Mouse (Mus musculus): ENCODE data around the gene Cldn2.
A peak's percentile ranks its signal among the peaks of the same experiment; 100 is the strongest.
"Not testable (repeated sequence)": the region's sequence is repeated elsewhere in the genome, so short reads cannot be mapped to it uniquely, and the experiment has no call there.

Gene Cldn2

DNA sequence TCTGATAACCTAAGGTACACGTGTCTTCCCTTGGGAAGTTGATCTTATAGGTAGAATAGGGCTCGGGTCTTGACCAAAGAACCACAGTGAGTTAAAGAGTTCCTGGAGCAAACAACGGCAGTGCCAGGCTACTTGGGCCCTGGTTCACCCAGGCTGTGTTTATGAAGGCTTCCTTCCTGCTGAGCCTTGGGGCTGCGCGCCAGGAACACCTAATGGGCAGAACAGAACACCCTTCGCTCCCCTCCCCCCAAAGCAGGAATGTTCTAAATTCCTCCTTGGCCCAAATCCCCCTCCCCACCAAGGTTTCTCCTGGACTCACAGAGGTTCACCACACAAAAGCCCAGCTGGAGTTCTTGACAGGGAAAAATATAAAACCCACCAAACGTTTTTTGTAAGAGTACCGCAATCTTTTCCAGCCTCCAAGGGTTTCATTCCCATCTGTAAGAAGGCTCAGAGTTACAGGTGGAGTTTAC, at the start of gene Cldn2:
Cldn2 (plus strand) TSS at position 423 of the 473 bp plus-strand sequence.
- DNase-seq (ENCODE audit: low spot score in 2 of 2) = no peak

DNA sequence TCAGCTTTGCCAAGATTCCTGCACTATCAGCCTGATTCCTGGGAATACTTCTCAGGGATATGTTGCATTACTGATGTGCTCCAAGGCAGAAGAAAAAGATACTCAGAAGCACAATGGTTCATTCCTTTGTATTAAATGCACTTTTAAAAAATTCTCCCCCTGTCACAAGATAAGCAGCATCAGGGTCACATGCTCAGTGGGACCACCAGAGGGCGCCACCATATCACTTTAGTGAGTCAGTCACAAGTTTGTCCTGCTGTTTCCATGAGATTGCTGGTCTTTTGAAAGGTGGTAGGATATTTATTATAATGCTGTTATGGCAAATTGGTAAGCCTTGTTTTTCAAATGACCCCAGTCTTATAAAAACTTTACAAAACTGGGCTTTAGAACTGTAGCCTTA, 48.8 kb upstream of the Cldn2 start:
- peak in 1 of 2 experiments; percentile 51 for DNase-seq (ENCODE audit: low spot score in 2 of 2)

- not testable (repeated sequence) for DNase-seq (ENCODE audit: low spot score in 2 of 2)
Measured at GRCm38 (mm10) chrX:139758634-139759033, 42.0 kb upstream of the Cldn2 start.

DNA sequence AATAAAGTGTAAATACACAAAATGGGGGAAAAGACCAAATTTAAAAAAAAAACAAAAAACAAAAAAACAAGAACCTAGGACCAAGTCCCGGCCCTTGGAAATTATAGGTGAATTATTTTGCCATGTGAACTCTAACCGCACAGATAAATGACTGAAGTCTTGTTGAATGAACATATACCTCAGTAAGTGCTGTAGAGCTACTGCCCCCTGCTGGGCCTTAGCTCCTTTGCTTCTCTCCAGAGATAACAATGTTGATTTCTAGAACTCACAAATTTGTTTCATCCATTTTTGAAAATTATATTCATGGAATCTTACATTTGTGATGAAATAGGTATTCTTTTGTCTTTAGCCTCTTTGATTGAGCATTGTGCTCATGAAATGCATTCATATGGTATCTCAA, 38.1 kb upstream of the Cldn2 start:
- peak in 1 of 2 experiments; percentile 6 for DNase-seq (ENCODE audit: low spot score in 2 of 2)

DNA sequence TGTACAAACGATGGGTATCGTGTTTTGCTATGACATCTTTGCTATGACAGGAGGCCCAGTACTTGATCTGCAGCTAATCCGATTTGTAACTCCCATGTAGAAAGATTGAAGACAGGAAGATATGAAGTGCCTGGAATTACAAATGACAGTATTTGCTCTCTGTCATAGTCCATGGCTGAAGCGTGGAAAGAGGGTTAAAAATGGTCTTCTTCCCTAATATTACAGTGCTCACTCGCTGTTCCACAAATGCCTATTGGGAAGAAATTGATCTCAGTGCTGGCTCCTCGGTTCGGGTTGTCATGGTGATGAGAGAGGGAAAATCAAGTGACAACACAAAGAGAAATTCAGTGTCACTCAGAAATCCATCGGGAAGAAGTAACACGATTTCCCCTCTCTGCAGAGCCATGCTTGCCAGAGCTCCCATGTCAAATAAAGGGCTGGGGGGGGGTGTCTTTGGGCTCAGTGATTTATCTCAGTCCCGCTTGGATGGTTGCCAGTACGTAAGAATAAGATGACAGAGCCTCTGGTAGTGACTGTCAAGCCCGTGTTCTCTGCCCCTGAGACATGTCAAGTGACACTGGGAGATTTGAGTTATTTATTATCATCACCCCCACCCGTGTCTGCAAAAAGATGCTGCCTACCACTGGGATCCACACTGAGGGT, 30.5 kb upstream of the Cldn2 start:
- DNase-seq (ENCODE audit: low spot score in 2 of 2) = no peak

DNA sequence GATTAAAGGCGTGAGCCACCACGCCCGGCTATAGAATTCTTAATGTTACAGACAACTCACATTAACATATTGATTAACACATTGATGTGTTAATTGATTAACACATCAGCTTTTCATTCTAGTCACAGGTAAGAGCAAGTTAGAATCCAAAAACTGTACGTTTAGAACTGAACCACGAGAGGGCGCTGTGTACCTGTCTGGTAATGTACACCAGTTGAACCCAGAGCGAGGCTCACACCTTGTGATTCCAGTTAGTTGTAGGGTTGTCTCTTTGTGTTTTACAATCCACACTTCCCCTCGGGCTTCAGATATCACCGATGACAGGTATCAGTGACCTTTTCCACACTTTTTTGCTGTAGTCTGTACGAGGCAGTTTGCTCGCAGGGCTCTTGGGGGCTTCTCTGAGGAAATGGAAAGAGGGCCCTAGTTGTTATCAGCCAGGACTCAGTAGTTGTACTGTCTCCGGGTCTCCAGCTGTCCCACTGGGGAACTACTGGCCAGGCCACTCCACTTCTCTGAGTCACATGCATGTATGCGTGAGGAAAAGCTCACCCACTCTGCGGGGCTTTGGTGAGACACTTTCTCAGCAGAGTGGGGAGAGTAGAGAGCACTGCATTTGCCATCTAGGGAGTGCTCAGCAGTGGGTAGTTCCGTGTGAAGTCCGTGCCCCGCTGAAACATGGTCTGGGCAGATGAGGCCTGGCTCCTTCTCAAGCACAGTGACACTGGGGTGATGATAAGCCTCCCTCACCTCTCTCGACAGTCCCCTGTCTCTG, 26.1 kb upstream of the Cldn2 start:
- DNase-seq (ENCODE audit: low spot score in 2 of 2) = peak in 1 of 2 experiments; percentile 41

DNA sequence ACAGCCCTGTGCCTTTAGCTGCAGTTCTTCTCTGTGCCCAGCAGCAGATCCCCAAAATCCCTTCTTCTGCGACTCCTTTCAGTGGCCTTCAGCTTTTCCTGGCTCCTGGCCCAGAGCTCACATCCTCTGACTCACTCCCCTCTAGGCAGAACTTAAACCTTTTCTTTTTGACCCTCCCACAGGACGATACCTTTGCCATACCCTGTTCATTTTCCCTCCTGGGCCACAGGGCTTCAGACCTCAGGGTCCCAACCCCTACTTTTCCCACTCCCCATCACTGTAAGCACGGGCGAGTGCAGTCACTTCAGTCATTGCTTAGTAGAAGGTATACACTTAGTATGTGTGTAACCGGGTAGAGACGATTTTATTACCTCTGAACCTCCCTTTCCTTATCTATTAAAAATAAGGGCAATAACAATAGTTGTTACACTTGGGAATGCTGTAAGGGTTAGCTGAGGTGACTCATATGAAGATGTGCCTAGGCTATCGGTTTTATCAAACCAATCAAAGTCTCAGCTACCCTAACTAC, 25.5 kb upstream of the Cldn2 start:
- DNase-seq (ENCODE audit: low spot score in 2 of 2) = no peak

- no peak for DNase-seq (ENCODE audit: low spot score in 2 of 2)
Measured at GRCm38 (mm10) chrX:139777357-139777756, 23.3 kb upstream of the Cldn2 start.

DNA sequence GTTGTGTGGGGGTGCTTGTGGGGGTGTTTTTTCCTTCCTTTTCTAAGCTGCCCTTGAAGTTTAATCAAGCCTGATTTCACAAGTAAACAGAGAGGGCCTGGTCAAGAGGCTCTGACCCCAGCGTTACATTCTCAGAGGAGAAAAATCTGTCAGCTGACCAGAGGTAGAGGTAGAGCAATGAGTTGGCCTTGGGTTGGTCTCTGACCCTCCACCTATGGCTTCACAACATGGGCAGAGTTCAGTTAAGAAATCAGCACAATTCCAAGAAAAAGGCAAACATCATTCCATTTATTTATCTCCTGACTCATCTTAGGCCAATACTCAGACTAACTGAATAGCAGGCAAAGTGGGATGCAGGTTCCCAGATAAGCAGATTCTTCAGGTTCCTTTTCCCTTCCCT, 21.7 kb upstream of the Cldn2 start:
- no peak for DNase-seq (ENCODE audit: low spot score in 2 of 2)

- no peak for DNase-seq (ENCODE audit: low spot score in 2 of 2)
Measured at GRCm38 (mm10) chrX:139779401-139779800, 21.2 kb upstream of the Cldn2 start.

GRCm38 (mm10) chrX:139780988-139781387, 19.6 kb upstream of the Cldn2 start:
- DNase-seq (ENCODE audit: low spot score in 2 of 2) = no peak

DNA sequence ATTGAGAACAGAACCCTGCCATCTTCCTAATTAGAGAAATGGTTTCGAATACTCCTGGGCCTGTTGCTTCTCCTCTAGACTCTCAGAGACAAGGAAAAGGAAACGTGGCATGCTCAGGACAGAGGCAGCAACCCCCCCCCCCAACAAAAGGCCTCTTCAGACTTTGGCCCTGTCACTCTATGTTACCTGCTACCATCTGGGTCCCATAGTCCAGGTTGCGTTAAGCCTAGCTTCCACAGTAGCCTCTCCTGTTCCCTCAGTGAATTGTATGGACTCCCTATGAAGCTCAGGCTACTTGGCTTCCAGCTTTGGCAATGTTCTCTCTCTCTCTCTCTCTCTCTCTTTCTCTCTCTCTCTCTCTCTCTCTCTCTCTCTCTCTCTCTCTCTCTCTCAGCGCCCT, 19.1 kb upstream of the Cldn2 start:
- DNase-seq (ENCODE audit: low spot score in 2 of 2) = no peak

DNA sequence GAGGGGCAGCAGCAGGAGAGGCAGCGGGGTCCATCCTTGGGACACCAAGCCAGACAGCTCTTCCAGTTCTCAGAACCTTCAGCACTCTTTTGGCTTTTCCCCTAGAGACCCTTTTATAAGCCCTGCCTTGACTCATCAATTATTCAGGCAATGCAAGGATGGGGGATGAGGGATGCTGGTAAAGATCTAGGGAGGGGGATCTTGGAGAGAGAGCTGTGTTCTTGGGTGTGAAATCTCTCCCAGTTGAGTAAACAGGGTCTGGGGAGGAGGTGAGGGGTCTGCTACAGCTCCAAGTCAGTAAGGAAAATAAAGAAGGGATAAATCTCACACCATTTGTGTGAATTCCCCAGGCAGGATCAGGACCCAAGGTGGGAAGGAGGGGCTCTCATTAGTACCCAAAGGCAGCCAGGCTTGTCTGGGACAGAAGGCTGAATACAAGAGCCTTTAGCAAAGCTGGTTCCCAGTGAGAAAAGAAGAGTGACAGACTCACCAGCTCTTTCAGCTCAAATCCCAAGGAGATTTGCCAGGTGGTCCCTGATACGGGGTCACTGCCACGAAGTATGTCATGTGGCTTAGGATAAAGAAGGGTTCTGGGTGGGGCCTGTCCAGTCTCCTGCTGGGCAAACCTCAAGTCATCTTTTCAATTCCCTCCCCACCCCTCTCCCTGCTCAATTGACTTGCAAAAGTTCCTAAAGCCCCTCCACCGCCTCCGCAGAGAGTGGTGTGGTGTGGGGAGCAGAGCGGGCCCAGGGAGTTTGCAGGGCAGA, 18.2 kb upstream of the Cldn2 start, which contains the start of gene Ripply1:
Ripply1 (minus strand) TSS at position 76 of the 767 bp plus-strand sequence.
- no peak for DNase-seq (ENCODE audit: low spot score in 2 of 2)

DNA sequence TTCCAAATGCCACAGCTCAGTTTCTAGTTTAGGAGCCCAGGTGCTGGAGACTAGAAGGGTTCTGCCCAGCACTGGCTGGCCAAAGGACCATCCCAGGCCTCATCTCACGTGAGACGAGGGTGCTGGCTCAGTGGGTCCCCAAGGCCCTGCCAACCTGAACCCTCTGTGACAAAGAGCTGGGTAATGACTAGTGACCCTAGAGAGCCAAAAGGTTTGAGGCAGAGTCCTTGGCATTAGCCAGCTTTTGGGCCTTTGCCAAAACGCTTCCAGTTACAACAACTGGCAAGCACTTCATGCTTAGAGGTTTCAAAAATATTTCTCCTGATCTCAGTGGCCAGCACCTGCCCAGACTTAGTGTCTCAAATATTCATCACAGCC, 17.6 kb upstream of the Cldn2 start:
- no peak for DNase-seq (ENCODE audit: low spot score in 2 of 2)

GRCm38 (mm10) chrX:139785764-139786163, 14.9 kb upstream of the Cldn2 start:
- no peak for DNase-seq (ENCODE audit: low spot score in 2 of 2)

- no peak for DNase-seq (ENCODE audit: low spot score in 2 of 2)
Measured at GRCm38 (mm10) chrX:139794072-139794845, 6.4 kb upstream of the Cldn2 start.

DNA sequence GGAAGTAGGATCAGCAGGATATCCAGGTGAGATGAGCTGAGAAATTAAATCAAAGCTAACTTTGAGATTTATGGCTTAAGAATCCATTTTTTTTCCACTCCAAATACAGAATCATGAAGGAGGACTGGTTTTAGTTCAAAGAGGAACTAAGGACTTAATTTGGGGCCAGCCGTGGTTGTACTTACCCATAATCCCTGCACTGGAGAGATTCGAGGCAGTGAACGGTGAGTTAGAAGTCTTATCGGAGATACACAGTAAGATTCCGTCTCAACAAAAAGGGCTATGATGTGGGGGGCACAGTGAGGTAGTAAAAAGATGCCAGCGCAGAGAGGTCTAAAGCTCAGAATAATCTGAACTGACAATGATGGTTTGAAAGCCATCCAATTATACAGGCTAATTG, 4.6 kb upstream of the Cldn2 start:
- DNase-seq (ENCODE audit: low spot score in 2 of 2) = no peak

DNA sequence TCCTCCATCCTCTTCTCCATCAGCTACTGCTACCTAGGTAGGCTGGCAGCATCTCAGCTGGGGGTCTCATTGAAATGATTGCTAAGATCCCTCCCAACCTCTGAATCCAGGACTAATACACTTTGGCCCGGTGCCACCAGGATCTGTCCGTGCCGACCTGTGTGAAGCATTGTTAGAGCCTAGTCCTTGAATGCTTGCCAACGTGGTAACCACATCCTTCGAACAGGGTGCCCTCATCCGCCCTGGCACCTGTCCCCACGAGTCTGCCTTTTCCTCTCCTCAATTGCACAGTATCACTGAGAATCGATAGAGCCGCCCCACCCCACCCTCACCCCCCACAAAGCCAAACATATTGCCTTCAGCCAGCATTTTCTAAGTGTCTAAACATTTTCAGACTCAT, 2.8 kb upstream of the Cldn2 start:
- peak in 1 of 2 experiments; percentile 3 for DNase-seq (ENCODE audit: low spot score in 2 of 2)

GRCm38 (mm10) chrX:139799953-139800352, 675 bp upstream of the Cldn2 start:
- no peak for DNase-seq (ENCODE audit: low spot score in 2 of 2)

GRCm38 (mm10) chrX:139803028-139803427, 2.4 kb downstream of the Cldn2 start:
- DNase-seq (ENCODE audit: low spot score in 2 of 2) = no peak

DNA sequence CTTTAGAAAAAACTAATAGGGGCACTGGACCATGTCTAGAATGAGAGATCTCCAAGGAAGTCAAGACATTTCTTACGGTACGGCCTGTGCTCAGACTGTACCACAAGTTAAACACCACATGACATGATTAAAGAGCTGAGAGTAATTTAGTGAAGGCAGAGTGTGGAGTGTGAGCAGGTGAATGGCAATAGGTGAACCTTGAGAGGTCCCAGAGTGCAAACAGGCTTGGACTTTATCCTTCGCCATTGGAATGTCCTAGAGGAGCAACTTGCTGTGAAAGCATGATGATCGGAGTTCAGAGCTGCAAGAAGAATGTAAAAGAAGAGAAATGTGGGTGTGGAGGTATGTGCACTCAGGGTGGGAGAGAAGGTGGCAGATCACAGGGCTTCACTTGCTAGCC, 5.3 kb downstream of the Cldn2 start:
- DNase-seq (ENCODE audit: low spot score in 2 of 2) = no peak

Data from thymus, postnatal 10 days (tissue).